ENCODE assay signal across 21 mouse cellular contexts in the genomic region with DNA sequence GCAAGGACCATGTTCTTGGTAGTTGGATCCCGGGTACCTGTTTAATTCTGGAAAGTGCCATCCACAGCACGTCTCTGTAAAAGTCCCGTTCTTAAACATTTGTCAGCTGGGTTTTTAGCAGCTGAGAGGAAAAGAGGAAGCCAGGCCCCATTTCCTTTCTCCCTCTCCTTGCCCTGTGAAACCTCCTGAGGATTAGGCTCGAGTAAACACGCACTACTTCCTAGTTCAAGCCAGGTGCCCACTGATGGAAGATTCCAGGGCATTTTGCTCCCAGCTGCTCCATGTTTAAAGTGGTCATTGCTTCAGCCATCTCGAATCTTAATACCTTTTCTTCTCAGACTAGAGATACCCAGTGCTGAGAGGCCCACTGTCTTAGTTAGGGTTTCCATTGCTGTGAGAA. TPM values are rescaled to one million over a fixed set of nuclear protein-coding genes. Genes with fewer than 3 reads are reported as not detected.
DNase-seq lines count a peak whose midpoint lies in the region; ATAC-seq and TF ChIP-seq lines count a peak whose summit lies in the region.
"Had no signal": no experiment of that assay in that cellular context is flagged by ENCODE, and none has a peak within 500 bp of the region (broad histone marks: within the 10 kb centered on the region; RNA-seq: fewer than 3 reads in every experiment).

No protein-coding gene starts in this region.

- no peaks in the 10 kb centered on the region for H3K36me3 ChIP-seq in heart, adult 2 months (ENCODE audit: control insufficient read depth, insufficient read depth, low read length)
- no peaks in the 10 kb centered on the region for H3K36me3 ChIP-seq in CH12.LX (replicated peaks in 1 of 2; ENCODE audit: control insufficient read depth in 1 of 2, insufficient read depth in 1 of 2, low read length in 1 of 2)
- no peaks in the 10 kb centered on the region for H3K36me3 ChIP-seq in splenic B cell, adult 2 months (ENCODE audit: control insufficient read depth, insufficient read depth, low read length, poor library complexity, severe bottlenecking)
- H3K36me3 ChIP-seq: embryonic facial prominence, embryonic 12.5 days; heart, embryonic 15.5 days; hindbrain, embryonic 12.5 days had no signal

- DNase-seq in heart, adult 2 months = no peak
- DNase-seq in heart, postnatal 10 days = no peak
- DNase-seq in CH12.LX (ENCODE audit: extremely low read depth) = no peak
- peak; percentile 33 for DNase-seq in splenic B cell, adult 2 months (ENCODE audit: low read depth, low spot score)
- DNase-seq: adrenal gland, adult 8-10 months; adrenal gland, postnatal 36 days; cerebellum, adult 2 months; cerebellum, postnatal 10 days; embryo, embryonic 11 days; forebrain, postnatal 0 days; gastrocnemius, postnatal 25 days; heart, adult 18-20 months had no signal

- no peaks in the 10 kb centered on the region for H3K9me3 ChIP-seq in CH12.LX (replicated peaks; ENCODE audit: low read length)
- H3K9me3 ChIP-seq: embryonic facial prominence, embryonic 12.5 days; forebrain, embryonic 13.5 days; heart, embryonic 15.5 days; hindbrain, embryonic 12.5 days had no signal

- 41% methylated on average over 6 of the region's 6 CpGs for WGBS in heart, adult 2 months

- no peak overlapping the region for H3K4me3 ChIP-seq in heart, adult 2 months
- no peak overlapping the region for H3K4me3 ChIP-seq in CH12.LX (replicated peaks in 1 of 3; ENCODE audit: low read depth in 2 of 3, low read length in 2 of 3, poor library complexity in 1 of 3)
- H3K4me3 ChIP-seq: embryonic facial prominence, embryonic 12.5 days; forebrain, embryonic 13.5 days; heart, embryonic 15.5 days; hindbrain, embryonic 12.5 days had no signal

- no peak overlapping the region for H3K9ac ChIP-seq in heart, adult 2 months (ENCODE audit: low read depth, low read length)
- H3K9ac ChIP-seq in CH12.LX (ENCODE audit: insufficient read depth, low read depth) = no peak overlapping the region
- H3K9ac ChIP-seq: embryonic facial prominence, embryonic 12.5 days; forebrain, embryonic 13.5 days; forebrain, postnatal 0 days; heart, embryonic 15.5 days; hindbrain, embryonic 12.5 days had no signal

- no peaks in the 10 kb centered on the region for H3K4me1 ChIP-seq in heart, adult 2 months (ENCODE audit: control insufficient read depth, insufficient read depth, low read length)
- peaks cover 12 to 32% of the 10 kb centered on the region in 2 experiments for H3K4me1 ChIP-seq in CH12.LX (ENCODE audit: control insufficient read depth in 1 of 2, insufficient read depth in 2 of 2)
- H3K4me1 ChIP-seq: embryonic facial prominence, embryonic 12.5 days; forebrain, embryonic 13.5 days; hindbrain, embryonic 12.5 days had no signal

- TF ChIP-seq EP300 in heart, adult 2 months (IDR thresholded peaks at IDR 0.05; ENCODE audit: insufficient read depth, low read depth, low read length) = no peak
- 0 out of 2 replicates have a peak, but pooled peaks have one; percentile 19 for TF ChIP-seq EP300 in CH12.LX (IDR thresholded peaks at IDR 0.05; ENCODE audit: low read length)

- TF ChIP-seq RAD21 in CH12.LX (IDR thresholded peaks at IDR 0.05; ENCODE audit: low read depth, low read length) = no peak

- in situ Hi-C loops in CH12.LX (cut with MboI; ENCODE audit: low pct_ligation_motif_present, low pct_unique_long_range_greater_than_20kb, low sequenced_read_pairs) = loop anchor here (5.0 to 10.0 kb wide), 3 partner anchors 37 to 220 kb away; a partner anchor contains a TSS

- H3K27ac ChIP-seq in heart, adult 2 months = peak overlapping the region; percentile 6; the same call in 1 of the 2 replicates
- no peak overlapping the region for H3K27ac ChIP-seq in CH12.LX (ENCODE audit: insufficient read depth, low read depth)
- H3K27ac ChIP-seq: embryonic facial prominence, embryonic 12.5 days; forebrain, embryonic 13.5 days; heart, embryonic 15.5 days; hindbrain, embryonic 12.5 days had no signal

- TF ChIP-seq CTCF in heart, adult 2 months (IDR thresholded peaks at IDR 0.05) = no peak
- TF ChIP-seq CTCF in CH12.LX (conservative IDR thresholded peaks at IDR 0.05 in 1 of 2, IDR thresholded peaks at IDR 0.05 in 1 of 2; ENCODE audit: low read depth in 2 of 2, low read length in 2 of 2) = no peak

- peak; percentile 62 for ATAC-seq in granulocyte monocyte progenitor cell, adult 5-6 weeks (replicated peaks; ENCODE audit: poor library complexity, severe bottlenecking)
- no peak for ATAC-seq in erythroid progenitor cell, adult 5-6 weeks (replicated peaks; ENCODE audit: low FRiP score, poor library complexity, severe bottlenecking)
- ATAC-seq: forebrain, embryonic 13.5 days; forebrain, postnatal 0 days; hindbrain, embryonic 16.5 days; inflammation-experienced regulatory T-cells, adult 6 months had no signal

- no peaks in the 10 kb centered on the region for H3K27me3 ChIP-seq in heart, adult 2 months (ENCODE audit: control insufficient read depth, insufficient read depth, low read length)
- no peaks in the 10 kb centered on the region for H3K27me3 ChIP-seq in CH12.LX (replicated peaks)
- H3K27me3 ChIP-seq in splenic B cell, adult 2 months (ENCODE audit: control insufficient read depth, insufficient read depth, low read length, poor library complexity, severe bottlenecking) = no peaks in the 10 kb centered on the region
- H3K27me3 ChIP-seq: embryonic facial prominence, embryonic 12.5 days; forebrain, embryonic 13.5 days; heart, embryonic 15.5 days; hindbrain, embryonic 12.5 days had no signal

- dilution Hi-C loops in CH12.LX (cut with MboI; ENCODE audit: extremely low pct_ligation_motif_present, extremely low pct_unique_long_range_greater_than_20kb, low sequenced_read_pairs) = no loop called here

- intact Hi-C loops in heart, adult 2 months (cut with DNase I) = loop anchor here (5.0 kb wide), 2 partner anchors 167 to 207 kb away; a partner anchor contains a TSS
- intact Hi-C loops in heart, postnatal 10 days (cut with DNase I) = loop anchor here (5.0 kb wide), 3 partner anchors 92 to 207 kb away; a partner anchor contains a TSS

- no peaks in the 10 kb centered on the region for H3K79me2 ChIP-seq in heart, adult 2 months (replicated peaks; ENCODE audit: control insufficient read depth, insufficient read depth, low read length)
- H3K79me2 ChIP-seq in CH12.LX (replicated peaks; ENCODE audit: control insufficient read depth, extremely low read depth, insufficient read depth, poor library complexity, severe bottlenecking) = no peaks in the 10 kb centered on the region

- no peak overlapping the region for H3K4me2 ChIP-seq in CH12.LX (ENCODE audit: insufficient read depth, low read depth, poor library complexity, severe bottlenecking)
- H3K4me2 ChIP-seq: embryonic facial prominence, embryonic 12.5 days; forebrain, embryonic 13.5 days; heart, embryonic 11.5 days; heart, embryonic 15.5 days; hindbrain, embryonic 12.5 days had no signal

- TF ChIP-seq POLR2A in heart, adult 2 months (IDR thresholded peaks at IDR 0.05; ENCODE audit: insufficient read depth, low read depth, low read length) = no peak
- no peak for TF ChIP-seq POLR2A in CH12.LX (IDR thresholded peaks at IDR 0.05; ENCODE audit: low read depth, low read length)

TF ChIP-seq in CH12.LX, 34 proteins besides CTCF, POLR2A, EP300 and RAD21:
- TF ChIP-seq ELF1 (IDR thresholded peaks at IDR 0.05; ENCODE audit: low read depth, low read length) (peak; percentile 17; the same call in 1 of the 2 replicates), ETS1 (conservative IDR thresholded peaks at IDR 0.05; ENCODE audit: low read depth, low read length) (peak; percentile 48; the same call in 1 of the 2 replicates), POLR2AphosphoS2 (IDR thresholded peaks at IDR 0.05; ENCODE audit: low read depth, low read length) (no peak), HCFC1 (IDR thresholded peaks at IDR 0.05; ENCODE audit: low read depth, low read length) (no peak)

RNA-seq across cellular contexts. Expression of a gene that starts 32.6 kb away (rescaled TPM):
- total RNA-seq in heart, adult 2 months (2021) = 10 to 100 TPM; 61.1 to 65.8 TPM
- 20.8 and 24.8 TPM in 2 replicates for polyA plus RNA-seq in heart, adult 2 months (2012; rRNA removed)
- total RNA-seq in heart, postnatal 10 days (2021) = 10 to 100 TPM; 67.9 to 75.9 TPM
- 101 and 119 TPM in 2 replicates for total RNA-seq in CH12.LX (2012; rRNA removed)
- total RNA-seq in CH12.LX (2014; rRNA removed) = 44.6 and 57.8 TPM in 2 replicates
- 554 and 595 TPM in 2 replicates for polyA plus RNA-seq in CH12.LX (2012; ENCODE audit: insufficient read length, low read depth)
- 97.0 and 127 TPM in 2 replicates for total RNA-seq in granulocyte monocyte progenitor cell, adult 5-6 weeks (2014; fragmentation: Nextera tagmentation)
- total RNA-seq in granulocyte monocyte progenitor cell, adult 5-6 weeks (2017) = 74.4 and 109 TPM in 2 replicates
- 14.3 and 49.7 TPM in 2 replicates for total RNA-seq in erythroid progenitor cell, adult 5-6 weeks (2015; ENCODE audit: low replicate concordance)
- 16.3 and 42.9 TPM in 2 replicates for total RNA-seq in erythroid progenitor cell, adult 5-6 weeks (2017; ENCODE audit: low replicate concordance)

RNA-seq across cellular contexts. Expression of a gene that starts 33.0 kb away (rescaled TPM):
- total RNA-seq in heart, adult 2 months (2021) = 10 to 100 TPM; 33.2 to 37.7 TPM
- polyA plus RNA-seq in heart, adult 2 months (2012; rRNA removed) = 44.7 and 50.3 TPM in 2 replicates
- total RNA-seq in heart, postnatal 10 days (2021) = 10 to 100 TPM; 42.8 to 44.0 TPM
- 15.9 and 18.0 TPM in 2 replicates for total RNA-seq in CH12.LX (2012; rRNA removed)
- total RNA-seq in CH12.LX (2014; rRNA removed) = 19.0 and 19.5 TPM in 2 replicates
- 15.6 and 16.8 TPM in 2 replicates for polyA plus RNA-seq in CH12.LX (2012; ENCODE audit: insufficient read length, low read depth)
- 11.8 and 20.1 TPM in 2 replicates for total RNA-seq in granulocyte monocyte progenitor cell, adult 5-6 weeks (2014; fragmentation: Nextera tagmentation)
- total RNA-seq in granulocyte monocyte progenitor cell, adult 5-6 weeks (2017) = 11.8 and 15.4 TPM in 2 replicates
- total RNA-seq in erythroid progenitor cell, adult 5-6 weeks (2015; ENCODE audit: low replicate concordance) = 71.7 and 89.7 TPM in 2 replicates
- 90.9 and 159 TPM in 2 replicates for total RNA-seq in erythroid progenitor cell, adult 5-6 weeks (2017; ENCODE audit: low replicate concordance)
